Mouse (Mus musculus): ENCODE results near the gene Patz1.

DNA sequence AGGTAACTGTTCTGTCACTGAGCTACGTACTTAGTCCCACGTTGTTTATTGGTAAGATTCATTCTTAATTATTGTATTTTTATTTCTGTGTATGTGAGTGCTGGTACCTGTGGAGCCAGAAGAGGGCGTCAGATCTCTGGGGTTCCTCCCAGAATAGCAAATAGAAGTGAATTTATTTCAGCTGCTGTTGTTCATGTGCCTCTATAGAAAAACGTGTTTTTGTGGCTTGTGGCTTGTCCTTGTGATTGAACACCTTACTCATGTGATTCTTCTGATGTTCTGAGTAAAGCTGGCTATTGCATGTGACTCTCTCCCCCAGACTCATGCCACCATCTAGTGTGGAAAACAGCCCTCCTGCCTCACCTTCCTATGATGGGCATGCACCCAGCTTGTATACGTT lies 39.6 kb downstream of the Patz1 start:
- TF ChIP-seq CTCF (IDR thresholded peaks at IDR 0.05; ENCODE audit: extremely low read depth, insufficient read depth, low read length) (no peak), POLR2A (IDR thresholded peaks at IDR 0.05; ENCODE audit: extremely low read depth, insufficient read depth, low read length) (no peak)
